Mouse (Mus musculus) intestine, embryonic 14.5 days (tissue): ENCODE data around the gene Gsto1. TPM values are rescaled to one million over a fixed set of nuclear protein-coding genes. Genes with fewer than 3 reads are reported as not detected.

Experiments used
- ATAC-seq: fragments of 200-750 bp; cut with Nextera tagmentation; replicated peaks from 2 replicates; pipeline ENCODE4 v1.8.0; 2017; ENCODE audit warnings: low read depth, moderate number of reproducible peaks, moderate TSS enrichment, moderate library complexity; ENCODE audit not compliant: low FRiP score, low TSS enrichment
- DNase-seq: peaks from one replicate; pipeline ENCODE4 v3.0.0-alpha.2; 2018; ENCODE audit warnings: low spot score
- H3K27ac ChIP-seq: fragments of 300-500 bp; sonication (generic); 2 replicates; pipeline ENCODE4 v1.5.1; 2014; ENCODE audit warnings: low read depth, mild to moderate bottlenecking, control low read depth
- H3K27me3 ChIP-seq: fragments of 300-500 bp; sonication (generic); replicated peaks from 2 replicates; pipeline ENCODE4 v1.6.1; 2014; ENCODE audit warnings: low read length, control low read depth; ENCODE audit not compliant: control insufficient read depth, insufficient read depth
- H3K36me3 ChIP-seq: fragments of 300-500 bp; sonication (generic); 2 replicates; pipeline ENCODE4 v1.6.1; 2014; ENCODE audit warnings: low read length, control low read depth; ENCODE audit not compliant: control insufficient read depth, insufficient read depth
- H3K4me1 ChIP-seq: fragments of 300-500 bp; sonication (generic); replicated peaks from 2 replicates; pipeline ENCODE4 v1.6.1; 2014; ENCODE audit warnings: low read length, control low read depth, mixed read lengths; ENCODE audit not compliant: control insufficient read depth, insufficient read depth
- H3K4me2 ChIP-seq: fragments of 300-500 bp; sonication (generic); 2 replicates; pipeline ENCODE4 v1.6.1; 2014; ENCODE audit warnings: low read length
- H3K4me3 ChIP-seq: fragments of 300-500 bp; sonication (generic); 2 replicates; pipeline ENCODE4 v1.5.1; 2014; ENCODE audit warnings: low read depth, low read length, control low read depth, mixed read lengths
- H3K9ac ChIP-seq: fragments of 300-500 bp; sonication (generic); 2 replicates; pipeline ENCODE4 v1.6.1; 2014; ENCODE audit warnings: mild to moderate bottlenecking, low read length
- H3K9me3 ChIP-seq: fragments of 300-500 bp; sonication (generic); 2 replicates; pipeline ENCODE4 v1.6.1; 2016; ENCODE audit warnings: low read length, control low read depth; ENCODE audit not compliant: control insufficient read depth
- whole genome bisulfite sequencing: fragments of 180-500 bp; shearing (Covaris S2); extraction: QIAGEN DNeasy Blood & Tissue Kit; methylation state at CpG from one replicate; pipeline ENCODE4 v1.1.7; 2014; 5-methylcytosine and 5-hydroxymethylcytosine counted together
- polyA plus RNA-seq: library from polyadenylated mRNA; unstranded; fragments of >200 nt; fragmentation: Nextera tagmentation; extraction: Ambion mirVana; gene quantifications from 2 replicates; pipeline ENCODE4 v1.2.1, GENCODE M21; 2014

Gsto1 gene
- 313 and 340 TPM in 2 replicates for polyA plus RNA-seq

DNA sequence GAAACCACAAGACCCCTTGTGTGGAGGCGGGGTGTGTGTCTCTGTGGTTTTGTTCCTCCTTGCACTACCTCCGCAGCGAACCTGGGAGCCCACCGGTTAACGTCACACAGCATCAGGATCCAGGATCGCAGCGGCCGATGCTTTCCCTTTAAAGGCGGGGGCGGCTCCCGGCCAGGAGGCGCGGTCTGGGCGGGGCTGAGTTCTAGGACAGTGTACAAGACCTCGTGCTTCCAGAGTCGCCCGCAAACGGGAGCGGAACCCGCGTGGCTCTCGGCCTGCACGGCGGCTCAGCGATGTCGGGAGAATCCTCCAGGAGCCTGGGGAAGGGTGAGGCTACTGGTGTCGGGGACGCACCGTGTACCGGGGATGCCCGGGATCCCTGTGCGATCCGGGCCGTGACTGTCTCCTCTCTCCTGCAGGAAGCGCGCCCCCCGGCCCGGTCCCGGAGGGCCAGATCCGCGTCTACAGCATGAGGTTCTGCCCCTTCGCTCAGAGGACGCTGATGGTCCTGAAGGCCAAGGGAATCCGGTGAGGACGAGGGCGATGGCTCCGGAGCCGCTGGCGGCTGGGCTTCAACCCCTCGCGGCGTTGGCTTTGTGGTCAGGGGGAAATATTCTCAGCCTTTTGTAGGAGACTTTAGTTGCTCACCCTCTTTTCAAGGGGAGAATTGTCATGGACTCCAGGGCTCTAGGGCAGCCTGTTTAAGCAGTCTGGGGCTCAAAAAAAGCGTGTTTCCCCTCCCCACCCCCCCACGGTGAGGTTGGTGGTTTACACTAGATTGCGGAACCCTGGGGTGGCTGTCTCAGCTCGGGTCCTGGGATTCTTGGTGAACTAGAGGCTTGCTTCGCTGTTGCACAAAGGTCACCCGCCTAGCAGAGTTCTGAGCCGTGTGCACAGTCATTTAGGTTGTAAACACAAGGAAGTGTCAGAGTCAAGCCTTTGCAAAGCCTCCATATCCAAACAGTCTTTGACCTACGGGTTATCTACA lies at the start of gene Gsto1:
Gene Gsto1 (plus strand): TSS at position 175 of the 988 bp plus-strand sequence.
- ATAC-seq (peak; percentile 95), DNase-seq (peak; percentile 95)
- no peaks in the 10 kb centered on the region for H3K27me3 ChIP-seq
- H3K36me3 ChIP-seq = peaks cover 23% of the 10 kb centered on the region; the same call in 1 of the 2 replicates
- H3K4me2 ChIP-seq = peak within 1 kb of the TSS; percentile 81
- 0 out of 2 replicates have a peak, but pooled peaks cover 6% of the 10 kb centered on the region for H3K4me1 ChIP-seq
- H3K27ac ChIP-seq = peak within 1 kb of the TSS; percentile 73
- no peaks in the 10 kb centered on the region for H3K9me3 ChIP-seq
- under 1% methylated on average over 59 of the region's 60 CpGs for WGBS
- H3K4me3 ChIP-seq = peak within 1 kb of the TSS; percentile 66
- H3K9ac ChIP-seq = peak within 1 kb of the TSS; percentile 79

DNA sequence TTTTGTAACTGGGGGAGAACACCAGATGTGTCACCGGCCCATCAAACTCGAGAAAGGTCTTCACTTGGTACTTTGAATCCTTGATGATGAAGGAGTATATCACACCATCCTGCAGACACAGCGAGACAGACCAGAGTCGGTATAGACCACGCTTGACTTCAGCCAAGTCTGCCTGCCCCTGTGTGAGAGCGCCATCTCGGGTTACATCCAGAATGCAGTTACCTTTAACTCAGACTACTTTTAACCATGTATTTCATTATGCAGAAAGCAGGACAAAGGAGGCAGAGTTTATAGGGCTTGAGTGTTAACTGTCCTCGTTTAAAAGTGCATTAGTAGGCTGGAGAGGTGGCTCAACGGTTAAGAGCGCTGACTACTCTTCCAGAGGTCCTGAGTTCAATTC lies 42.7 kb upstream of the Gsto1 start:
- 74% methylated on average over 10 of the region's 10 CpGs for WGBS
- H3K4me1 ChIP-seq = no peaks in the 10 kb centered on the region
- H3K36me3 ChIP-seq = no peaks in the 10 kb centered on the region
- ATAC-seq (no peak), DNase-seq (no peak)
- H3K27ac ChIP-seq = no peak overlapping the region
- H3K9me3 ChIP-seq = no peaks in the 10 kb centered on the region
- H3K4me3 ChIP-seq = no peak overlapping the region
- H3K4me2 ChIP-seq = no peak overlapping the region
- H3K27me3 ChIP-seq = no peaks in the 10 kb centered on the region
- H3K9ac ChIP-seq = no peak overlapping the region

DNA sequence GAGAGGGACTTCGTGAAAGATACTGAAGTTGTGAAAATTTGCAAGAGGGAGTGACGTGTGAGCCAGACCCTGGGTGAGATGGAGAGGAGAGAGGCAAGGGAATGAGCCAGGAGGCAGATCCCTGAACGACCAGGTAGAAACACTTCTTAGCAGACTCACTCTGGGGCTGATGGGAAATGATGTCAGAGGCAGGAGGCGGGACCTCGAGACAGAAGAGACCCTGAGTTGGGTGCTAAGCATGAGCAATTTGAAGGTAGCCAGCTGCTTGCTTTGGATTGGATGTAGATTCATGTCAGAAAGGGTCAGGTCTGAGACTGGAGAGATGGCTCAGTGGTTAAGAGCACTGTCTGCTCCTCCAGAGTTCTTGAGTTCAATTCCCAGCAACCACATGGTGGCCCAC lies 40.0 kb upstream of the Gsto1 start:
- H3K4me1 ChIP-seq = no peaks in the 10 kb centered on the region
- no peak overlapping the region for H3K4me3 ChIP-seq
- 84% methylated on average over 5 of the region's 5 CpGs for WGBS
- no peaks in the 10 kb centered on the region for H3K27me3 ChIP-seq
- no peaks in the 10 kb centered on the region for H3K36me3 ChIP-seq
- no peak overlapping the region for H3K9ac ChIP-seq
- no peak overlapping the region for H3K4me2 ChIP-seq
- ATAC-seq (no peak), DNase-seq (no peak)
- H3K27ac ChIP-seq = no peak overlapping the region
- no peaks in the 10 kb centered on the region for H3K9me3 ChIP-seq

DNA sequence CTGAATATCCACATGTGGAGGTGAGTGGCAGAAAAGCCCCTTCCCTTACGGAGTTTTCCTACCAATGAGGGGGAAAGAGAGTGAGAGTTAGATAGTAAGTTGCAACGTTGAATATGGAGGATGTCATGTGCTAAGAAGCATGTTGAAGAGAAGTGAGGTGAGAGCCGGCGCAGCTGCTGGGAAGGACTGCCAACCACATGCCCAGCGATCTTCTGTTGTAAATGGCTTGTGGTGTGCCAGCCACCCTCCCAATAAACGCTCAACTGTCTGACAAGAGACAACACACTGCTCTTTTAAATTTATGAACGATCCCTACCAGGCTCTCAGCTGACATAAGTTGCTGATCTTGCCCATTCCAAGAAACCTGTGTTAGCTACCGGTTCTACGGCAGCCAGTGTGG lies 37.1 kb upstream of the Gsto1 start:
- Histone ChIP-seq H3K27me3 (no peaks in the 10 kb centered on the region), H3K27ac (no peak overlapping the region), H3K4me1 (no peaks in the 10 kb centered on the region), H3K36me3 (no peaks in the 10 kb centered on the region), H3K9ac (no peak overlapping the region), H3K4me3 (no peak overlapping the region), H3K9me3 (no peaks in the 10 kb centered on the region), H3K4me2 (no peak overlapping the region)
- 79% methylated on average over 9 of the region's 9 CpGs for WGBS
- DNase-seq (no peak), ATAC-seq (no peak)

DNA sequence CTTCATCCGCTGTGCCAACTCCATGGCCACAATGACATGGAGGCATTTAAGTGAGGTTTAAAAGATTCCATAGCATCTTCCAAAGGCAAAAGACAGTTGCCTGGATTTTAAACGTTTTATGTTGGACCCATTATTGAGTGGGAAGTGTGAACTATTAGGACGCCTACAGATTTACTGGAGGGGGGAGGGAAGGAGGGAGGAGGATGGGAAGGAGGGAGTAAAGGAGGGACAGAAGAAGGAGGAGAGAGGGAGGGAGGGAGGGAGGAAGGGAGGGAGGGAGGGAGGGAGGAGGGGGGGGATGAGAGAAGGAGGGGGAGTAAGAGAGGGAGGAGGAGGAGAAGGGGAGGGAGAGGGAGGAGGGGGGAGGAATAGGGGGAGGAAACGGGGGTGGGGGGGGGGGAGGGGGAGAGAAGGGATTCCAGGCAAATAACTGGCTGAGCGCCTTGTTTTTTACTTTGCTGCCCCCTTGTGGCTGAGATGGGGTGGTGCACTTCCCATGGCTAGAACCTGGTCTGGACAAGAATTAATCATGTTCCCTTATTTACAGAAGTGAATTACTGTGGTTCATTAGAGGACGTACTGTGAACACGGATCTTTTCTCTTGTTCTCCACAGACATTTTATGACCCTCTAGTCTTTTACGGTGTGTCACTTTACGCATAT lies 33.8 kb upstream of the Gsto1 start:
- H3K9ac ChIP-seq = no peak overlapping the region
- H3K4me2 ChIP-seq = no peak overlapping the region
- H3K27ac ChIP-seq = no peak overlapping the region
- DNase-seq = peak; percentile 83
- H3K4me1 ChIP-seq = no peaks in the 10 kb centered on the region
- H3K27me3 ChIP-seq = no peaks in the 10 kb centered on the region
- no peaks in the 10 kb centered on the region for H3K9me3 ChIP-seq
- no peak overlapping the region for H3K4me3 ChIP-seq
- H3K36me3 ChIP-seq = no peaks in the 10 kb centered on the region
- 17% methylated on average over 9 of the region's 9 CpGs for WGBS
- 0 out of 2 replicates have a peak, but pooled peaks have one; percentile 47 for ATAC-seq

DNA sequence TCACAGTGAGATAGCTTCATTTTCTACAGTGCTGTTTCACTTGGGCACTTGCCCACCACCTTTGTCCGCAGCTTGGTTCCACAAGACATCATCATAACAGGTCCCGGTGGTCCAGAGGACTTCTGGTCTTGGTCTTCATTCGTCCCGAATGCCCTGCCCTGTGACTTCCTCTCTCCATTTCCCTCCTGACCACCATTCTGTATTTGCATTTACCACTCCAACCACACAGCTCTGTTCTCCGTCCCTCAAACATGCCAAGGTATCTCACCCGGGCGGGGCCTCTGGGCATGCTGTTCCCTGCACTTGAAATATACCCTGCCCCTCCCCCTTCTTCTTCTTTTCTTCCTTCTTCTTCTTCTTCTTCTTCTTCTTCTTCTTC lies 33.3 kb upstream of the Gsto1 start:
- DNase-seq = peak; percentile 61
- Histone ChIP-seq H3K9me3 (no peaks in the 10 kb centered on the region), H3K27ac (no peak overlapping the region), H3K4me3 (no peak overlapping the region), H3K9ac (no peak overlapping the region), H3K4me1 (no peaks in the 10 kb centered on the region), H3K27me3 (no peaks in the 10 kb centered on the region), H3K36me3 (no peaks in the 10 kb centered on the region), H3K4me2 (no peak overlapping the region)
- ATAC-seq = peak; percentile 5; the same call in 1 of the 2 replicates
- 51% methylated on average over 7 of the region's 7 CpGs for WGBS

DNA sequence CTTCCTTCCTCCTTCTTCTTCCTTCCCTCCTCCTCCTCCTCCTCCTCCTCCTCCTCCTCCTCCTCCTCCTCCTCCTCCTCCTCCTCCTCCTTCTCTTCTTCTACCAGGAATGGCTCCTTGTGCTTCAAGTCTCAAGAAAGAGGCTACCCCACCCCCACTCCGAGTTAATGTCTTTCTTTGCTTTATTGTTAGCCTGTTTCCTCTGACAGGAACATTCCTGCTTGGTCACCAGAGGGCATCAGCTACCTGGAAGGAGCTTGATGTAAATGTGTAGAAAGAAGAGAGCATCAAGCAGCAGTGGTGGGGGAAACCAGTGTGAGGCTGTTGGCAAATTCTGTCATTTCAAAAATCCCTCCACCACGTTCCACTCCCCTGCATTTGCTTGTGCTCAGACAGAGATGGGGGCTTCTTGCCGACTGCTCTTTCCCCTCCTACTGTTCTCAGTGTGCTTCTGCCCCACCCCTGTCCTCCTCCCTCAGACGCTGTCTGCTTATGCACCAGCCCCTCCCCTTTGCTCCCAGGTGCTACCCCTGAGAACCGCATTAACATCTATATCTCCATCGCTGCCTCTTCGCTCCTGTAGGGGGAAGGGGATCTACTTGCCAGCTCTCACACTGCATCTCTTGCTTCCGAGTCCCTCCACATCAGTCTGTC lies 32.5 kb upstream of the Gsto1 start:
- Histone ChIP-seq H3K4me3 (no peak overlapping the region), H3K36me3 (no peaks in the 10 kb centered on the region), H3K4me2 (no peak overlapping the region), H3K4me1 (no peaks in the 10 kb centered on the region), H3K9me3 (no peaks in the 10 kb centered on the region), H3K9ac (no peak overlapping the region), H3K27ac (no peak overlapping the region), H3K27me3 (no peaks in the 10 kb centered on the region)
- 0 out of 2 replicates have a peak, but pooled peaks have one; percentile 32 for ATAC-seq
- WGBS = 13% methylated on average over 8 of the region's 8 CpGs
- DNase-seq = peak; percentile 51

DNA sequence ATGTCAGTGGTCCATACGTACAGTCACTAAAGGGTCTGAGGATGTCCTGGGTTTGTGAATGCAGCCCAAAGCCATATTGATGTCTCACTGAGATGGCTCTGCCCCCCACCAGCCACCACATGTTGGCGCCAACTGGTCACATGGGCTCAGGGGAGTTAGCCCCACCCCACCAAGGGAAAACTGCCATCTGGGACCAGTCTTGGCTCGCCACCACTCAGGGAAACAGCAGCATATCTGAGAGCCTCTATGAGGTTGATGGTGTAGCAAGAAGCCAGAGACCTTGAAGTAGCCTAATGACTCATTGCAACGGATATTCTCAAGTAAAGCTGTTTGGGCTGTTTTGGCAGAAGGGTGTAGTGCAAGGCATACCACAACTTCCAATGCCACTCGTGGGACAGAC lies 30.7 kb upstream of the Gsto1 start:
- H3K36me3 ChIP-seq = no peaks in the 10 kb centered on the region
- no peak overlapping the region for H3K4me2 ChIP-seq
- no peaks in the 10 kb centered on the region for H3K9me3 ChIP-seq
- ATAC-seq (no peak), DNase-seq (no peak)
- no peaks in the 10 kb centered on the region for H3K27me3 ChIP-seq
- no peak overlapping the region for H3K9ac ChIP-seq
- no peak overlapping the region for H3K27ac ChIP-seq
- no peak overlapping the region for H3K4me3 ChIP-seq
- H3K4me1 ChIP-seq = no peaks in the 10 kb centered on the region
- 73% methylated on average over 5 of the region's 5 CpGs for WGBS
